Mouse (Mus musculus): ENCODE data around the gene C2cd3.

The C2cd3 gene

GRCm38 (mm10) chr7:100407677-100408076 is 35.6 kb downstream of the C2cd3 start:
- no peak for DNase-seq (ENCODE audit: low read depth)

GRCm38 (mm10) chr7:100408684-100409083 is 36.7 kb downstream of the C2cd3 start:
- no peak for DNase-seq (ENCODE audit: low read depth)

DNA sequence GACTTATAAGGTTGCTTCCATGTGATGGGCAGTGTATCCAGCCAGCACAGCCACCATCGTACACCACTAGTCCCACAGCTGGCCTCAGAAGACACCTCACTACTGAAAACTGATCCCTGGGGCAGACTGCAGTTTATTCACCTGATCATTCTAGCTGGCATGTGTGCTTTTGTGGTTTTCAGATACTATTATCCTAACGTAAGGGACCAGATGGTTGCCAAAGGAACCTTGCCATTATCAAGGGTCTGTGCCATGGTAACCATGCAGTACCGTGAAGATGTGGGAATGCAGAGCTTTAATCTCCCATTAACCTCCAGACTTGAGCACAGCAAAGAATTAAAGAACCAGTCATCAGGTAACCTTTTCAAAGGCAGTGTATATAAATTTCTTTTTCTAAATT is 53.8 kb downstream of the C2cd3 start:
- no peak for DNase-seq (ENCODE audit: low read depth)

DNA sequence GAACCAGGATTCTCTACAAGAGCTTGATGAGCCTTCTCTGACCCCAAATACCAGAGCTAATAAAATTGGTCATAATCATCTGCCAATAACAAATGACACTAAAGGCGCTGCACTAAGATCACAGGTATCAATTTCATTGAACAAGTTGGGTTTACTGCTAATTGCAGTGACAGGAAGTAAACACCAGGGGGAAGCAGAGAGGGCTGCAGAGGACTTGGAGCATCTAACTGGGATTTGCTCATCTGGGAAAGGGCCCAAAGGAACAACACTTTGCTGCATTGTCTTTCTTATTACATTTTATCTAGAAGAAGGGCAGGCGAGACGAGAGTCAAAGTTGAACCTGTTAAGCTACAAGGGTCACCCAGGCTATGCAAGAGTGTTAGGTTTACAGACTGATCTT is 57.1 kb downstream of the C2cd3 start:
- peak; percentile 29 for DNase-seq (ENCODE audit: low read depth)

- no peak for DNase-seq (ENCODE audit: low read depth)
Observed at GRCm38 (mm10) chr7:100429911-100430310, 57.9 kb downstream of the C2cd3 start.

DNA sequence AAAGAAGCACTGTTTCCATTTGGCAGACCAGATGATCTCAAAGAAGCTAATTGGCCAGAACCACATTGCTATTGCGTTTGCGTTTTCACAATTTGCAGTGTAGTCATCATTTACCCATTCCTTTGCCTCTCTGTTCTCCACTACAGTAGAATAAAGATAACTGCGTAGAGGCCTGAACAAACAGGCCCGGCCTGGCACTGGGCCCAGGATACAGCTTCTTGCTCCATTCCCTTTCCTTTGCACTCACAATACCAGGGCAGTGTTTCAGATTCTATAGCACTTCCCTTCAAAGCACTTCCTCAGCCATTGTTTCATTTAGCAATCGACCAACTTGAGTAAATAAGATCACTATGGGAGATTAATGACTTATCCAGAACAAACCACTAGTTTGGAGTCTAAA is 59.1 kb downstream of the C2cd3 start:
- peak; percentile 27 for DNase-seq (ENCODE audit: low read depth)

DNA sequence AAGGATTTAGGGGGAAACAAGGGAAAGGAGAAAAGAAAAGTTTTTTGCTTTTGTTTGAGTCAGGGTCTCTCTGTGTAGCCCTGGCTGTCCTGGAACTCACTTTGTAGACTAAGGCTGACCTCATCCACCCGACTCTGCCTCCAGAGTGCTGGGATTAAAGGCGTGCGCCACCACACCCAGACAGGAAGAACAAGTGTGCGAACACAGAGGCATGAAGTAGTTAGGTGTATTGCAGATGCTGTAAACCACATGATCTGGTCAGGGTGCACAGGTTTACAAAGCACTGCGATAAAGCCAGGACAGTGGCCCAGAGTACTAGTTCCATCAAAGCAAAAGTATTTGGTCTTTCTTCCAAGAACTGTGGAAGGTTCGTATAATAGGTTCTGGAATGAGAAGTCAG is 61.3 kb downstream of the C2cd3 start:
- no peak for DNase-seq (ENCODE audit: low read depth)

GRCm38 (mm10) chr7:100443728-100444127 is 71.7 kb downstream of the C2cd3 start:
- DNase-seq (ENCODE audit: low read depth) = no peak

DNA sequence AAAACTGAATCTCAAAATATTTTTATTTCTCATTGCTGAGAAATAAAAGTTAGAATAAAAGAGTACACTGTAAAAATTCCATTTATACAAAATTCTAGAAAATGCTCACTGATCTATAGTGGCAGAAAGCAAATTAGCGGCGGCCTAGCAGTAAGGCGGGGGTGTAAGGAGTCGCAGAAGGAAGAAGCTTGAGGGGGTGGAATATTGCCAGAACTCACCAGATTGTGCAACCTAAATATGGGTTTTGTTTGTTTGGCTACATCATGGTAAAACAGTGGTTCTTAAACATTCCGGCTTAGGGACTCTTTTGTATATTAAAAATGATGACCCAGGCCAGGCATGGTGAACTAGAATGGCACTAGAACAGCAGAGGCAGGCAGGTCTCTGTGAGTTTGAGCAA is 74.2 kb downstream of the C2cd3 start:
- no peak for DNase-seq (ENCODE audit: low read depth)

DNA sequence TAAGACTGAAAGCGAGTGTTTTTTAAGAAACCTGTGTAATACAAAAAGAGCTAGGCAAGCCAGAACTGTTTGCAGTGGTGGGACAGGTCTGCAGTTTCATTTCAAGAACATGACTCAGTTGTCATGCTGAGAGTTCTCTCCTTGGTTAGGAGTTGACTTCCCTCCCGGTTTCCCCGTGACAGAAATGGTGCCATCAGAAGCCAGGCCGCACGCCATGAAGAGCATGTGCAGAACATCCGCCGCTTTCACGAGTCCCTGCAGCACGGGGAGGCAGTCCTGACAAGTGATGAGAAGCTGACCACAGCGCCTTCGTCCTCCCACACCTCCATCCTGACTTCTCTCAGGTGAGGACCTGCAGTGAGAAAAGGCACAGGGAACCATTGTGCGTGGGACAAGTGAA is 76.5 kb downstream of the C2cd3 start:
- DNase-seq (ENCODE audit: low read depth) = no peak

DNA sequence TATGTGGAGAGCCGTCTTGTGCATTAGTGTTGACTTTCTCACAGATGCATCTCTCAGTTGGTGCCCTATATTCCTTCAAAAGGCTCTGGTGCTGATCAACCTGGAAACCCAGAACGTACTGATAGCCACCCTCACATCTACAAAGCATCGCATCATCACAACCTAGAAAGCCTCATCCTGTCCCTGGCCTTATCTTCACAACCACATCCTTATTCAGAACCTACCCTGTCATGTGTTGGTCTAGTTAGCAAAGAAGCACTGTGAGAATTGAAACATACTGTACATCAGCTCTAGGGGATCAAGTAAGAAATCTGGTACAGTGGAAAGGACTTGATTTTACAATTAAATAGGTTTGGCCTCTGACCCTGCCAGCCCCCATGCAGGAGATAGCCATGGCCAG is 77.0 kb downstream of the C2cd3 start:
- no peak for DNase-seq (ENCODE audit: low read depth)

DNA sequence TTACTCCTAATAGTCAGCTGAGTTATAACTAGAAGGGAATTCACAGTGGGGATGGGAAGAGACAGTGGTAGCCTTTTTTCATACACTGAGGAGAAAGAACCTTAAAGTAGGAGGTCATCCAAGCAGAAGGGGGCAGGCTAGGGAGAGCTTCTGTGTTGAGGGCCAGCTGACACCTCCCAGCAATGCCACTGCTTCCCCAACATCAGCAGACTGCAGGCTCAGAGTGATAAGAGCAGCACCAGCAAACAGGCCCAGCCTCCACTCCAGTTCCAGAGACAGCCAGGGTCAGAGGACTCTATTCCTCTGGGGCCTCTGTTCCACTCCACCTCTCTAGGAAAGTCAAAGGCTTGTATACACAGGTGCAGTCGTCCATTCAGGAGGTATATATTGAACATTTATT is 86.1 kb downstream of the C2cd3 start:
- peak; percentile 50 for DNase-seq (ENCODE audit: low read depth)

DNA sequence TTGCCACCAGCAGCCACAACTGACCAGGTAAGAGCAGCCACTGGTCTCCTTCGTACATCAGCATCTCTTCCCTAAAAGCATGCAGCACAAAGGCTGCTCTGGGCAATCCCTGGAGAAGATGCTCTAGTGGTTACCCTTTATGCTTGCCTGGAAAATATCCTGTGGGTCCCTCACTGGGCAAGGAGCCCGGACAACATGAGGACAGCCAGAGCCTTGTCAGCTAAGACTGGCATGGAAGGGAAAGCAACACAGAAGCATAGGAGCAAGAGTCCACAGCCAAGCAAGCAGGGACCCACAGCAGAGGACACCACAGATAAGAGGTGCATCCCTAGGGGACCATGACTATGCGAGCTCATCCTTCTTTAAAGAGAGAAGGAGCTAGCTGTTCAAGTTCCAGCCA is 87.8 kb downstream of the C2cd3 start:
- no peak for DNase-seq (ENCODE audit: low read depth)

- DNase-seq (ENCODE audit: low read depth) = no peak
Observed at GRCm38 (mm10) chr7:100461621-100462151, 89.7 kb downstream of the C2cd3 start.

- DNase-seq (ENCODE audit: low read depth) = peak; percentile 77
Observed at GRCm38 (mm10) chr7:100463194-100463593, 91.2 kb downstream of the C2cd3 start.

GRCm38 (mm10) chr7:100463757-100464156 is 91.7 kb downstream of the C2cd3 start:
- no peak for DNase-seq (ENCODE audit: low read depth)

- no peak for DNase-seq (ENCODE audit: low read depth)
Observed at GRCm38 (mm10) chr7:100464248-100464647, 92.2 kb downstream of the C2cd3 start.

GRCm38 (mm10) chr7:100465248-100465647 is 93.2 kb downstream of the C2cd3 start:
- DNase-seq (ENCODE audit: low read depth) = no peak

DNA sequence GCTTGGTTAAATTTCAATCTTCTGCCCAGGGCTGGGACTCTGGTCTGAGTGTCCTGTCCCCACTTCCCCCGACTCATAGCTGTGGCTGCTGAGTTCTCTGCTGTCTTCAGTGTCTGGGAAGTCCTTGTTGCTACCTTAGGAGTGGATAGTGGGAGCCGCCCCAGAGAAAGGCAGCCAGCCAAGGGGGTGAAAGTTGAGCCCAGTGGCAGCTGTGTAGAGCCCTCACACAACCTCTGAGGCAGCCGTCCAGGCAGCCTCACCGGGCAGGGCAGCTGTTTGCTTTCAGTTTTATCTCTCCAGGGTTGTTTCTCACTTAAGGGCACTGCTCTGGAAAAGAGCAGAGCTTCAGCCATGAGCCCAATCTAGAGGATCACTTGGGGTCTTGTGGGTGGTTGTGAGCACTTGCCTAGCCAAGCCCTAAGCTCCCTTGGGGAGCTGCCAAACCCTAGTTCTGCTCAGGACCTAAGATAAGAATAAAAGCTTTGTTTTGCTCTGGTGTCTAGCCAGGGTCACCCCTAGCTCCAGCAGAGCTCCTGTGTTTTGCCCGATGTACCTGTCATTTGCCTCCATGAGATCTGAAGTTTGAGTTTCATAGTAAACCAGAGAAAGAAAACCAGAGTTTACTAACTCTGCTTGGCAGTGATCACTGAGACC is 93.8 kb downstream of the C2cd3 start:
- DNase-seq (ENCODE audit: low read depth) = no peak

DNA sequence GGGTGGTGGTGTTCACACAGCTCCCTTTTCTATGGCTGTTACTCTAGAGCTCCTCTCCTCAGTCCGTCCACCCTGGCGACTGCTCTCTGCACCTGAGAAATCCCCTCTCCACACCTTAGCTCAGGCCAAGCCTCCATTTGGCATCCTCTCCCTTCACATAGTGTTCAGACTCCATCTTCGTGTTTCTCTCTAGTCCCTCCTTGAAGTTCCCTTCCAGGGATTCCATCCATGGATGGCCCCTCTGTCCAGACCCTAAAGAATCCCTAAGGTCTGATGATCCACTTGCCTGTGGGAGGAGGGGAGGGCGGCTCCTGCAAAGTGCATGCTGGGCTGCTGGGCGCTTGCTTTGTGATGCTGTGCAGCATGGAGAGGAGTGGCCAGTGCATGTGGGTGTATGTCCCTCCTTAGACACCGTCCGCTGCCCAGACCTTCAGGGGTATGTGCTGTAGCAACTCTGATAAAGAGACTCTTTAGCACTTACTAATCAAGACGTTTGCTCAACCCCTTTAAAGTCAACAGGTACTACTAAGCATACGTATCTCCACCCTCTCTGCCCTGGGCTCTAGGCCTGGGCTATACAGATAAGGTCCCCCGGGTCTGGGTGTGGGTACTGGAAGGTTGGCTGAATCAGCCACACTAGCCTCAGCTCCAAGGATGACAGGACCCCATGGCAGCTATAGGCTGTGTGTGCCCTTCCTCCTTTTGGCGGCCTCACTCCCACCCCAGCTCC is 94.9 kb downstream of the C2cd3 start:
- peak; percentile 92 for DNase-seq (ENCODE audit: low read depth)

- DNase-seq (ENCODE audit: low read depth) = no peak
Observed at GRCm38 (mm10) chr7:100468761-100469160, 96.7 kb downstream of the C2cd3 start.

GRCm38 (mm10) chr7:100469502-100469901 is 97.5 kb downstream of the C2cd3 start:
- no peak for DNase-seq (ENCODE audit: low read depth)

DNA sequence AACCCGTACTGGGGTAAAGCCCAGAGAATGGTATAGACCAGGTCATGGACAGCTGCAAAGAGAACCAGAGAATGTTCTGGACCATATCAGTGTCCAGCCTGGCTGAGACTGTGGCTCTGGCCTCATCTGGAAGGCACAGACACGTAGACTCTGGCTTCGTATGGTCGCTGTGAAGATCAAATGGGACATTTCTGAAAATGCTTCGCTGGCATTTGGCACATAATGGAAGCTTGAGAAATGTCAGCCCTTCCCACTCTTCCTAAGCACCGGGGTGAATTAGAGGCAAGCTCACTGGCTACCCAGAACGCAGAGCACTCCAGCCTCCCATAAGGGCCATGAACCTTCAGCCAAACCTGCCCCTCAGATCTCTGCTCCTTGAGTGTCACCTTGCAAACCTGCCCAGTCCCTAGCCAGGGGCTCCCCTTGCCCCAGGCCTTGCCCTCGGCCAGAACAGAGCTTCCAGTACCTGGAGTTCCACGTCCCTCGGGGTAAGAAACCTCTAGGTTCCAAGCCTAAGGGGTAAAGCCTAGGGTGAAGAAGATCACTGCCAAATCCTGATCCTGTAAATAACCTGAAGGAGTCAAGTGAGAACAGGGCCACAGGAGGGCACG is 98.9 kb downstream of the C2cd3 start:
- no peak for DNase-seq (ENCODE audit: low read depth)
